Mouse (Mus musculus): ENCODE results near the gene Serinc4. TPM values are rescaled to one million over a fixed set of nuclear protein-coding genes. Genes with fewer than 3 reads are reported as not detected.
"Not testable (repeated sequence)": the region's sequence is repeated elsewhere in the genome, so short reads cannot be mapped to it uniquely, and the experiment has no call there.

The Serinc4 gene
- total RNA-seq (2014; rRNA removed) = 1.8 and 2.6 TPM in 2 replicates
- 1.1 and 1.5 TPM in 2 replicates for polyA plus RNA-seq (2015; fragmentation: Nextera tagmentation; extraction: Ambion mirVana)

DNA sequence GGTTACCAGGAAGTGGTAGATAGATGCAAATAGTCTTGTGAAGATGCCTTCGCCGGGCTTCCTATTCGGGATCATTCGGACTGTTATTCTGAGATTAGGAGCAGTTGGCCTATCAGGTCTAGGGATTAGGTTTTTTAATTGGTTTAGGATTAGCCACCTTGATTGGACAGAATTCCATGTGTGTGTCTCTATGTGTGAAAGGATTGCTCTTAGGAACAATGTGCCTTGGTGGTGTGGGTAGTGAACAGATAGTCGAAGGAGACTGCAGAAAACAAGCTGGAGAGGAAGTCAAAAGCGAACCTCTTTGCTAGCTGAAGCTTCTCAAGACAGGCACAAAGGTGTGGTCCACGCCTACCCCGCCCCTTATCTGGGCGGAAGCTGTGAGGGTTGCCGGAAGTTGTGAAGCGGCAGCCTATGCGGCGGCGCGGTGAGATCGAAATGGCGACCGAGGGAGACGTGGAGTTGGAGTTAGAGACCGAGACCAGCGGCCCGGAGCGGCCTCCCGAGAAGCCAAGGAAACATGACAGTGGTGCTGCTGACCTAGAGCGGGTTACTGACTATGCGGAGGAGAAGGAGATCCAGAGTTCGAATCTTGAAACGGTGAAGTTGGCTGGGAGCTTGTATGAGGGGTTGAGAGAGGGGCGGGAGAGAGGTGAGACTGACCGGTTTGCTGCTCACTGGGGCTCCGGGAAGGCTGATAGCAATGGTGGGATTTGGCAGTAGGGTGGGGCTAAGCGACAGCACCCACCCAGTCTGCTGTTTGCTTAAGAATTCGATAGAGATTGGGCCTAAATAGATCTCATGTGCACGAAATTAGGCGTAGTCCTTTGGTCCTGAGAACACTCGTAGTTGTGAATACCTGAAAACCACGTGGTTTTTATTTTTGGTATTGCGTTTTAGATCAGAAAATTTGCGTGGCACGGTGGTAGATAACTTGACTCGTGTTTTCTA lies at the start of gene Serinc4:
Gene Serinc4, minus strand, starts transcription at position 90 of the 951 bp plus-strand sequence.
- peak within 1 kb of the TSS; percentile 66 for H3K9ac ChIP-seq (replicated peaks; ENCODE audit: low read length, poor library complexity, severe bottlenecking)
- H3K36me3 ChIP-seq (ENCODE audit: insufficient read depth, low read length) = peaks cover 12% of the 10 kb centered on the region; the same call in 1 of the 2 replicates
- H3K4me3 ChIP-seq (ENCODE audit: low read depth, low read length) = peak within 1 kb of the TSS; percentile 76
- ATAC-seq (ENCODE audit: low FRiP score) (peak; percentile 90), DNase-seq (ENCODE audit: low spot score) (peak; percentile 87)
- no peaks in the 10 kb centered on the region for H3K4me1 ChIP-seq (ENCODE audit: insufficient read depth, low read length)
- no peaks in the 10 kb centered on the region for H3K9me3 ChIP-seq (ENCODE audit: low read length)
- TF ChIP-seq CTCF (IDR thresholded peaks at IDR 0.05) = no peak
- 3% methylated on average over 41 of the region's 41 CpGs for WGBS
- peak within 1 kb of the TSS; percentile 72 for H3K4me2 ChIP-seq (ENCODE audit: low read depth, low read length, poor library complexity, severe bottlenecking)
- H3K27ac ChIP-seq (ENCODE audit: low read depth, low read length) = peak within 1 kb of the TSS; percentile 73
- no peaks in the 10 kb centered on the region for H3K27me3 ChIP-seq (ENCODE audit: insufficient read depth, low read length)

GRCm38 (mm10) chr2:121501550-121501949 lies 45.0 kb upstream of the Serinc4 start:
- not testable (repeated sequence) for H3K36me3 ChIP-seq (ENCODE audit: insufficient read depth, low read length); ATAC-seq (ENCODE audit: low FRiP score); H3K4me1 ChIP-seq (ENCODE audit: insufficient read depth, low read length); H3K27ac ChIP-seq (ENCODE audit: low read depth, low read length); H3K4me2 ChIP-seq (ENCODE audit: low read depth, low read length, poor library complexity, severe bottlenecking); DNase-seq (ENCODE audit: low spot score); H3K27me3 ChIP-seq (ENCODE audit: insufficient read depth, low read length); H3K9ac ChIP-seq (replicated peaks; ENCODE audit: low read length, poor library complexity, severe bottlenecking); H3K4me3 ChIP-seq (ENCODE audit: low read depth, low read length); H3K9me3 ChIP-seq (ENCODE audit: low read length)
- WGBS = 86% methylated on average over 1 of the region's 6 CpGs

DNA sequence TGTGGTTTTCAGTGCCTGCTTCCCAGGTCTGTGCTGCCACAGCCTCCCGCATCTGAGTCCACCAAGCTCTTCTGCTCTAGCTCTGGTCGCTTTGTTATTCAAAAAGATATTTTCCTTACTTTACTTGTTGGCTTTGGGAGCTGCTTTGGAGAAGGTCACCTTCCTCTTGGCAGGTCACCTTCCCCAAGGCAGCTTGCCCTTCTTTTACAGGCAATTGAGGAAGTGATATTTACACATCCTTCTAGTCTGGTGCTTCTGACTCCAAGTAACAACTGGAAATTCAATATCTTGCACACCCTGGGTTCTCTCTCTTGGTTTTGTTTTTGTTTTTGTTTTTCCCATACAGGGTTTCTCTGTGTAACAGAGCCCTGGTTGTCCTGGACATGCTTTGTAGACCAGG lies 27.8 kb upstream of the Serinc4 start:
- not testable (repeated sequence) for H3K9me3 ChIP-seq (ENCODE audit: low read length); H3K4me3 ChIP-seq (ENCODE audit: low read depth, low read length); H3K36me3 ChIP-seq (ENCODE audit: insufficient read depth, low read length); H3K27me3 ChIP-seq (ENCODE audit: insufficient read depth, low read length); H3K9ac ChIP-seq (replicated peaks; ENCODE audit: low read length, poor library complexity, severe bottlenecking); H3K27ac ChIP-seq (ENCODE audit: low read depth, low read length); H3K4me1 ChIP-seq (ENCODE audit: insufficient read depth, low read length); H3K4me2 ChIP-seq (ENCODE audit: low read depth, low read length, poor library complexity, severe bottlenecking); DNase-seq (ENCODE audit: low spot score); ATAC-seq (ENCODE audit: low FRiP score)
- 100% methylated on average over 1 of the region's 2 CpGs for WGBS

- Histone ChIP-seq H3K9me3 (ENCODE audit: low read length) (no peaks in the 10 kb centered on the region), H3K9ac (replicated peaks; ENCODE audit: low read length, poor library complexity, severe bottlenecking) (no peak overlapping the region), H3K36me3 (ENCODE audit: insufficient read depth, low read length) (no peaks in the 10 kb centered on the region), H3K4me3 (ENCODE audit: low read depth, low read length) (no peak overlapping the region), H3K27ac (ENCODE audit: low read depth, low read length) (no peak overlapping the region), H3K4me1 (ENCODE audit: insufficient read depth, low read length) (no peaks in the 10 kb centered on the region), H3K27me3 (ENCODE audit: insufficient read depth, low read length) (no peaks in the 10 kb centered on the region), H3K4me2 (ENCODE audit: low read depth, low read length, poor library complexity, severe bottlenecking) (no peak overlapping the region)
- DNase-seq (ENCODE audit: low spot score) (no peak), ATAC-seq (ENCODE audit: low FRiP score) (no peak)
- WGBS = 38% methylated on average over 8 of the region's 8 CpGs
- no peak for TF ChIP-seq CTCF (IDR thresholded peaks at IDR 0.05)
Measured at GRCm38 (mm10) chr2:121483576-121483975, 27.0 kb upstream of the Serinc4 start.

DNA sequence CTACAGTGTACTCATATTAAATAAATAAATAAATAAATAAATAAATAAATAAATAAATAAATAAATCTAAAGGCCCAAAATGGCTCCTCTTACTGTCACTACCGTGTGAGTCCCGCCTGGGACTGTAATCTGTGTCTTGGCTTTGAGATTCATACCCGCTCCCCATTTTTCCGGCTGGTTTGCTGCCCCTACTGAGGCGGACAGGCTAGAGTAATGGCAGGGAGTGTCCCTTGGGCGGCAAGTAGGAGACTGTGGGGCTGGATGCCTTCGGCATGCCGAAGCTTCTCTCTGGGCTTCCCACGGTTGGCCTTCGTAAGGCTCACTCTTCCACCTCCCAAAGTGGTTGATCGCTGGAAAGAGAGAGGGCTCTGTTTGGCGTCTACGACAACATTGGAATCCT lies 24.3 kb upstream of the Serinc4 start:
- H3K27me3 ChIP-seq (ENCODE audit: insufficient read depth, low read length) = not testable (repeated sequence)

GRCm38 (mm10) chr2:121480498-121480897 lies 23.9 kb upstream of the Serinc4 start:
- DNase-seq (ENCODE audit: low spot score) (no peak), ATAC-seq (ENCODE audit: low FRiP score) (no peak)
- no peak overlapping the region for H3K9ac ChIP-seq (replicated peaks; ENCODE audit: low read length, poor library complexity, severe bottlenecking)

More for the DNA sequence above, 24.3 kb upstream of the Serinc4 start:
- H3K36me3 ChIP-seq (ENCODE audit: insufficient read depth, low read length); H3K9me3 ChIP-seq (ENCODE audit: low read length); H3K4me3 ChIP-seq (ENCODE audit: low read depth, low read length); H3K4me2 ChIP-seq (ENCODE audit: low read depth, low read length, poor library complexity, severe bottlenecking); H3K9ac ChIP-seq (replicated peaks; ENCODE audit: low read length, poor library complexity, severe bottlenecking); ATAC-seq (ENCODE audit: low FRiP score); DNase-seq (ENCODE audit: low spot score); H3K4me1 ChIP-seq (ENCODE audit: insufficient read depth, low read length); H3K27ac ChIP-seq (ENCODE audit: low read depth, low read length): not testable (repeated sequence)
- WGBS = 90% methylated on average over 13 of the region's 13 CpGs

More at GRCm38 (mm10) chr2:121480498-121480897, 23.9 kb upstream of the Serinc4 start:
- no peaks in the 10 kb centered on the region for H3K4me1 ChIP-seq (ENCODE audit: insufficient read depth, low read length)
- H3K27ac ChIP-seq (ENCODE audit: low read depth, low read length) = no peak overlapping the region
- peak; percentile 55 for TF ChIP-seq CTCF (IDR thresholded peaks at IDR 0.05)
- WGBS = 66% methylated on average over 3 of the region's 3 CpGs
- no peaks in the 10 kb centered on the region for H3K27me3 ChIP-seq (ENCODE audit: insufficient read depth, low read length)
- no peaks in the 10 kb centered on the region for H3K36me3 ChIP-seq (ENCODE audit: insufficient read depth, low read length)
- H3K4me2 ChIP-seq (ENCODE audit: low read depth, low read length, poor library complexity, severe bottlenecking) = no peak overlapping the region
- H3K9me3 ChIP-seq (ENCODE audit: low read length) = no peaks in the 10 kb centered on the region
- no peak overlapping the region for H3K4me3 ChIP-seq (ENCODE audit: low read depth, low read length)

Data from midbrain, postnatal 0 days (tissue).